ENCODE assay signal across 8 mouse cellular contexts in the genomic region with DNA sequence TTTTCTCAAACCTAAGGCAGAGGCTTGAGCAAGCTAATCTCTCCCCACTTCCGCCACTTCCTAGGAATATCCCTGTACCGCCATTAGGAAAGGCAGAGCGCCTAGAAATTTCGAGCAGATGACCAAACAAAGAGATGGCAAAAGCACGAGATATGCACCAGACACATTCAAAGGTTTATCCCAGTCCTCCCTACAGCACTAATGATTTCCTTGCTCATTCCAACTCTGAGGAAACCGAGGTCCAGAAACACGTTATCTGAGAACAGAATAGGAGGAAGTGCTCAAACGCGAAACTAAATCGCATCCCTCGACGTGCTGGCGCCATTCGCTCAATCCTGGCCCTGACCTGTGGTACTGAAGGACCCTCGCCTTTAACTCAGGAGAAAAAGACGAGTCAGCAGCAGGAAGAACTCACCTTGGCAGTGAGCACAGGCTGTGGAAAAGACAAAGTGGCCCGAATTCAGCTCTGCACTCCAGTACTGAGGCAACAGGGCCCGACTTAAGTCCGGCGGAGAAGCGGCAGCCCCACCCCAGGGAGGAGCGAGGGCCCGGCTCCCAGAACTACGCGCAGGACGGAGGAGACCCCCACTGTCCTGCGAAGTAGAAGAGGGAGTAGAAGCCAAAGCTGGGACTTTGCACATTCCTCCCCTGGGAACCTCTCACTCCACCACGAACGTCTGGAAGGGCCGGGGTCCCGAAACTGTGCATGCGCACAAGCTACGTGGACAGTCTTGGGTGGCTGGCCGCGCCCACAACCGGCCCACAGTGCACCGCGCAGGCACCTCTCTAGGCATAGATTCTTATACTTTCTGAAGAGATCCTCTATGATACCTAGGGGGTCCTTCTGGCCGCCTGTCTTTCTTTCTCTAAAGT. TPM values are rescaled to one million over a fixed set of nuclear protein-coding genes. Genes with fewer than 3 reads are reported as not detected.
DNase-seq lines count a peak whose midpoint lies in the region; ATAC-seq and TF ChIP-seq lines count a peak whose summit lies in the region.

A gene (minus strand): TSS at position 757 of the 873 bp plus-strand sequence.

- H3K27me3 ChIP-seq in embryonic facial prominence, embryonic 15.5 days: no peaks in the 10 kb centered on the region
- no peaks in the 10 kb centered on the region for H3K27me3 ChIP-seq in kidney, embryonic 14.5 days (ENCODE audit: control insufficient read depth, insufficient read depth, low read length)
- no peaks in the 10 kb centered on the region for H3K27me3 ChIP-seq in limb, embryonic 15.5 days

- no peak for TF ChIP-seq CTCF in bone marrow, adult 2 months (IDR thresholded peaks at IDR 0.05; ENCODE audit: control insufficient read depth, insufficient read depth, low read length)

- no peaks in the 10 kb centered on the region for H3K9me3 ChIP-seq in embryonic facial prominence, embryonic 15.5 days (replicated peaks)
- no peaks in the 10 kb centered on the region for H3K9me3 ChIP-seq in kidney, embryonic 14.5 days (ENCODE audit: control insufficient read depth, low read length)
- no peaks in the 10 kb centered on the region for H3K9me3 ChIP-seq in limb, embryonic 15.5 days

- peak within 1 kb of the TSS; percentile 17 for H3K27ac ChIP-seq in bone marrow, adult 2 months (ENCODE audit: control insufficient read depth, insufficient read depth, low read depth, low read length, poor library complexity)
- H3K27ac ChIP-seq in embryonic facial prominence, embryonic 15.5 days (replicated peaks): peak within 1 kb of the TSS; percentile 96
- peak within 1 kb of the TSS; percentile 94 for H3K27ac ChIP-seq in kidney, embryonic 14.5 days (ENCODE audit: low read depth, low read length)
- H3K27ac ChIP-seq in limb, embryonic 15.5 days: peak within 1 kb of the TSS; percentile 96

- H3K9ac ChIP-seq in embryonic facial prominence, embryonic 15.5 days: peak within 1 kb of the TSS; percentile 95
- H3K9ac ChIP-seq in kidney, embryonic 14.5 days (ENCODE audit: low read depth, low read length): peak within 1 kb of the TSS; percentile 97
- peak within 1 kb of the TSS; percentile 92 for H3K9ac ChIP-seq in limb, embryonic 15.5 days

- under 1% methylated on average over 39 of the region's 39 CpGs for WGBS in bone marrow, adult 2 months
- WGBS in embryonic facial prominence, embryonic 15.5 days: under 1% methylated on average over 39 of the region's 39 CpGs
- under 1% methylated on average over 39 of the region's 39 CpGs for WGBS in kidney, embryonic 14.5 days
- WGBS in limb, embryonic 15.5 days: under 1% methylated on average over 39 of the region's 39 CpGs

- H3K4me3 ChIP-seq in bone marrow, adult 2 months (replicated peaks; ENCODE audit: control insufficient read depth, low read depth, low read length): peak within 1 kb of the TSS; percentile 85
- peak within 1 kb of the TSS; percentile 87 for H3K4me3 ChIP-seq in embryonic facial prominence, embryonic 15.5 days (replicated peaks)
- H3K4me3 ChIP-seq in kidney, embryonic 14.5 days (ENCODE audit: low read length): peak within 1 kb of the TSS; percentile 98
- H3K4me3 ChIP-seq in limb, embryonic 15.5 days: peak within 1 kb of the TSS; percentile 78

- no peaks in the 10 kb centered on the region; the same call in 1 of the 2 replicates for H3K4me1 ChIP-seq in bone marrow, adult 2 months (ENCODE audit: control insufficient read depth, insufficient read depth, low read length)
- H3K4me1 ChIP-seq in embryonic facial prominence, embryonic 15.5 days: peaks cover 34% of the 10 kb centered on the region
- peaks cover 18% of the 10 kb centered on the region for H3K4me1 ChIP-seq in kidney, embryonic 14.5 days (ENCODE audit: control insufficient read depth, insufficient read depth, low read length)
- peaks cover 23% of the 10 kb centered on the region for H3K4me1 ChIP-seq in limb, embryonic 15.5 days

- peak within 1 kb of the TSS; percentile 68 for H3K4me2 ChIP-seq in embryonic facial prominence, embryonic 15.5 days (replicated peaks)
- H3K4me2 ChIP-seq in kidney, embryonic 14.5 days (replicated peaks; ENCODE audit: low read depth, low read length): peak within 1 kb of the TSS; percentile 85
- H3K4me2 ChIP-seq in limb, embryonic 15.5 days: peak within 1 kb of the TSS; percentile 69

- H3K36me3 ChIP-seq in embryonic facial prominence, embryonic 15.5 days: peaks cover 9% of the 10 kb centered on the region; the same call in 1 of the 2 replicates
- H3K36me3 ChIP-seq in kidney, embryonic 14.5 days (ENCODE audit: control insufficient read depth, insufficient read depth, low read length): peaks cover 20% of the 10 kb centered on the region; the same call in 1 of the 2 replicates
- H3K36me3 ChIP-seq in limb, embryonic 15.5 days: peaks cover 23% of the 10 kb centered on the region

- DNase-seq in 416B (ENCODE audit: low read depth): peak; percentile 93
- peak; percentile 95 to 96 for DNase-seq in heart, adult 9 months (ENCODE audit: low spot score in 2 of 2)
- peak; percentile 50 to 66 for DNase-seq in monocyte, adult 2 months (ENCODE audit: low read depth in 1 of 2, low spot score in 2 of 2)
- DNase-seq in spleen, postnatal 36 days (ENCODE audit: low spot score in 2 of 2): peak; percentile 90 to 91

- ATAC-seq in embryonic facial prominence, embryonic 15.5 days (ENCODE audit: insufficient number of reproducible peaks, low FRiP score, low TSS enrichment, low read depth): peak; percentile 99
- peak; percentile 99 for ATAC-seq in kidney, embryonic 14.5 days (ENCODE audit: low FRiP score, low TSS enrichment)
- peak; percentile 100 for ATAC-seq in limb, embryonic 15.5 days (ENCODE audit: insufficient number of reproducible peaks, low FRiP score, low TSS enrichment, low read depth)

- TF ChIP-seq POLR2A in bone marrow, adult 2 months (IDR thresholded peaks at IDR 0.05; ENCODE audit: borderline replicate concordance, control insufficient read depth, low read depth, low read length): peak; percentile 64

RNA-seq across cellular contexts. Expression of the gene that starts here (rescaled TPM):
- 239 and 421 TPM in 2 replicates for polyA plus RNA-seq in bone marrow, adult 2 months (2011; ENCODE audit: insufficient read depth, insufficient read length, low replicate concordance, missing spikeins)
- 777 and 798 TPM in 2 replicates for polyA plus RNA-seq in embryonic facial prominence, embryonic 15.5 days (2015; fragmentation: Nextera tagmentation; extraction: Ambion mirVana)
- polyA plus RNA-seq in kidney, embryonic 14.5 days (2014; fragmentation: Nextera tagmentation; extraction: Ambion mirVana): 730 and 751 TPM in 2 replicates
- polyA plus RNA-seq in limb, embryonic 15.5 days (2015; fragmentation: Nextera tagmentation; extraction: Ambion mirVana): 780 and 816 TPM in 2 replicates

Comparison
In these comparisons a context has a peak if more than half of its experiments do, and no peak if none do; other contexts are left out.
1. Peak in every context shown above with its lines: DNase-seq, ATAC-seq, H3K4me3 ChIP-seq and H3K27ac ChIP-seq.
2. H3K27ac ChIP-seq: peak in every context shown above with its lines; median percentile 96 in embryonic facial prominence, embryonic 15.5 days; 96 in limb, embryonic 15.5 days; 94 in kidney, embryonic 14.5 days; 17 in bone marrow, adult 2 months.